13 mouse cellular contexts compared by ENCODE assay signal in the genomic region with DNA sequence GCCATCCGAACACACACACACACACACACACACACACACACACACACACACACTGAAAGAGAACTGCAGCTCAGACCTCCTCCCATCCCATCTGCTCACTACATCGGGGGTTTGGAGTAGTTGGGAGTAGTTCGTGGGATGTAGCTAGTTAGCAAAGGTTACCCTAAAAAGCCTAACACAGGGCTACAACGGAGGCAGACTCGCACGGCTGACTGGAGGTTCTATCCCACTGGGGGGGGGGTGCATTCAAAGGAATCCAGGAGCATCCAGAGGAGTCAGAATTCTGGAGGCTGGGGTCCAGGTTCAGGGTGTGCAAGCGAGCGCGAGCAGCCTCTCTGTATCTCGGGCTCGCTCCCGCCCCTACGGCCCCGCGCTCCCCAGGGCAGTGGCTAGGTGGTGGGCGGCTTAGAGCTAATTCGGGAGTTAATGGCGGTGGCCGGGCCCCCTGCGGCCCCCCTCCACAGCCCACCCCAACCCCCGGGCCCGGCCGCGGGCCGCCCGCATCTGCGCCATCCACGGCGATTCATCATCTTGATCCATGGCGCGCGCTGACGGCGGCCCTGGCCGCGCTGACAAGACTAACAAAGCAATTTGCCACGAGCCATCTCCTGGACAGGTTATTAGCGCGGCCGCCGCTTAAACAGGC. TPM values are rescaled to one million over a fixed set of nuclear protein-coding genes. Genes with fewer than 3 reads are reported as not detected.
A peak's percentile ranks its signal among the peaks of the same experiment; 100 is the strongest.
DNase-seq lines count a peak whose midpoint lies in the region; ATAC-seq lines count a peak whose summit lies in the region.
"Had no signal": no experiment of that assay in that cellular context is flagged by ENCODE, and none has a peak within 500 bp of the region (broad histone marks: within the 10 kb centered on the region; RNA-seq: fewer than 3 reads in every experiment).

No protein-coding gene starts in this region.

- peaks cover 20% of the 10 kb centered on the region for H3K4me1 ChIP-seq in kidney, embryonic 15.5 days
- 0 out of 2 replicates have a peak, but pooled peaks cover 3% of the 10 kb centered on the region for H3K4me1 ChIP-seq in embryonic facial prominence, embryonic 14.5 days (ENCODE audit: control insufficient read depth, insufficient read depth, low read length)
- peaks cover 12% of the 10 kb centered on the region for H3K4me1 ChIP-seq in hindbrain, embryonic 16.5 days (ENCODE audit: control insufficient read depth, insufficient read depth, low read depth, low read length)
- H3K4me1 ChIP-seq in neural tube, embryonic 12.5 days, result peaks cover 23% of the 10 kb centered on the region
- H3K4me1 ChIP-seq: liver, embryonic 15.5 days had no signal

- H3K4me3 ChIP-seq in kidney, embryonic 15.5 days (replicated peaks), result peak overlapping the region; percentile 7; the same call in 1 of the 2 replicates
- peak overlapping the region; percentile 23 for H3K4me3 ChIP-seq in embryonic facial prominence, embryonic 14.5 days (ENCODE audit: low read depth, low read length)
- H3K4me3 ChIP-seq in hindbrain, embryonic 16.5 days (ENCODE audit: low read length), result peak overlapping the region; percentile 35
- H3K4me3 ChIP-seq in neural tube, embryonic 12.5 days, result peak overlapping the region; percentile 15; the same call in 1 of the 2 replicates
- H3K4me3 ChIP-seq: liver, embryonic 15.5 days had no signal

- no peak overlapping the region for H3K9ac ChIP-seq in kidney, embryonic 15.5 days
- H3K9ac ChIP-seq in embryonic facial prominence, embryonic 14.5 days (ENCODE audit: low read depth, low read length), result no peak overlapping the region
- peak overlapping the region; percentile 43 for H3K9ac ChIP-seq in hindbrain, embryonic 16.5 days (ENCODE audit: low read depth, low read length)
- H3K9ac ChIP-seq in neural tube, embryonic 12.5 days, result 0 out of 2 replicates have a peak overlapping the region, but pooled peaks have one; percentile 40
- H3K9ac ChIP-seq: liver, embryonic 15.5 days had no signal

- H3K4me2 ChIP-seq in kidney, embryonic 15.5 days, result peak overlapping the region; percentile 30; the same call in 1 of the 2 replicates
- peak overlapping the region; percentile 46 for H3K4me2 ChIP-seq in embryonic facial prominence, embryonic 14.5 days (ENCODE audit: low read depth, low read length)
- peak overlapping the region; percentile 61 for H3K4me2 ChIP-seq in hindbrain, embryonic 16.5 days (ENCODE audit: low read length)
- peak overlapping the region; percentile 55 for H3K4me2 ChIP-seq in neural tube, embryonic 12.5 days (replicated peaks)
- H3K4me2 ChIP-seq: liver, embryonic 15.5 days had no signal

- H3K27me3 ChIP-seq in kidney, embryonic 15.5 days, result peaks cover 100% of the 10 kb centered on the region
- peaks cover 92% of the 10 kb centered on the region for H3K27me3 ChIP-seq in embryonic facial prominence, embryonic 14.5 days (replicated peaks; ENCODE audit: control insufficient read depth, insufficient read depth, low read length)
- H3K27me3 ChIP-seq in hindbrain, embryonic 16.5 days (replicated peaks; ENCODE audit: control insufficient read depth, insufficient read depth, low read length), result peaks cover 71% of the 10 kb centered on the region
- peaks cover 100% of the 10 kb centered on the region for H3K27me3 ChIP-seq in neural tube, embryonic 12.5 days (replicated peaks)

- under 1% methylated on average over 41 of the region's 41 CpGs for WGBS in kidney, embryonic 15.5 days
- WGBS in embryonic facial prominence, embryonic 14.5 days, result 2% methylated on average over 12 of the region's 41 CpGs
- 0% methylated on average over 39 of the region's 41 CpGs for WGBS in hindbrain, embryonic 16.5 days
- WGBS in neural tube, embryonic 12.5 days, result 1% methylated on average over 41 of the region's 41 CpGs

- no peak for DNase-seq in kidney, postnatal 10 days
- DNase-seq in embryonic facial prominence, embryonic 14.5 days (ENCODE audit: low spot score), result no peak
- DNase-seq in natural killer cell, adult 2 months (ENCODE audit: low spot score in 2 of 2), result no peak
- DNase-seq in frontal cortex, adult 2 months (ENCODE audit: extremely low spot score in 1 of 2, low spot score in 1 of 2), result no peak
- DNase-seq: cerebellum, adult 11 months; thymus, postnatal 36 days had no signal

- no peak for ATAC-seq in kidney, embryonic 15.5 days (replicated peaks; ENCODE audit: low FRiP score)
- ATAC-seq in embryonic facial prominence, embryonic 14.5 days (ENCODE audit: low read depth), result no peak
- peak; percentile 32; the same call in 1 of the 2 replicates for ATAC-seq in hindbrain, embryonic 16.5 days
- ATAC-seq in neural tube, embryonic 12.5 days (ENCODE audit: low FRiP score, low read depth), result peak; percentile 54
- ATAC-seq in megakaryocyte progenitor cell, adult 5-6 weeks (replicated peaks; ENCODE audit: poor library complexity), result no peak

- no peaks in the 10 kb centered on the region for H3K9me3 ChIP-seq in kidney, embryonic 15.5 days (replicated peaks)
- no peaks in the 10 kb centered on the region for H3K9me3 ChIP-seq in embryonic facial prominence, embryonic 14.5 days (ENCODE audit: control insufficient read depth, low read length)
- H3K9me3 ChIP-seq in hindbrain, embryonic 16.5 days (ENCODE audit: control insufficient read depth, low read length), result no peaks in the 10 kb centered on the region
- H3K9me3 ChIP-seq in neural tube, embryonic 12.5 days, result no peaks in the 10 kb centered on the region
- H3K9me3 ChIP-seq: liver, embryonic 15.5 days had no signal

- no peaks in the 10 kb centered on the region for H3K36me3 ChIP-seq in kidney, embryonic 15.5 days
- no peaks in the 10 kb centered on the region for H3K36me3 ChIP-seq in embryonic facial prominence, embryonic 14.5 days (ENCODE audit: control insufficient read depth, insufficient read depth, low read length)
- no peaks in the 10 kb centered on the region for H3K36me3 ChIP-seq in hindbrain, embryonic 16.5 days (ENCODE audit: control insufficient read depth, insufficient read depth, low read length)
- no peaks in the 10 kb centered on the region for H3K36me3 ChIP-seq in neural tube, embryonic 12.5 days
- H3K36me3 ChIP-seq: liver, embryonic 15.5 days had no signal

- no peak overlapping the region for H3K27ac ChIP-seq in kidney, embryonic 15.5 days
- no peak overlapping the region for H3K27ac ChIP-seq in embryonic facial prominence, embryonic 14.5 days (replicated peaks; ENCODE audit: low read depth, low read length)
- no peak overlapping the region for H3K27ac ChIP-seq in hindbrain, embryonic 16.5 days (ENCODE audit: low read depth, low read length)
- H3K27ac ChIP-seq in neural tube, embryonic 12.5 days, result no peak overlapping the region
- H3K27ac ChIP-seq: liver, embryonic 15.5 days had no signal

RNA-seq across cellular contexts. Expression of a gene that starts 4.1 kb away (rescaled TPM):
- not detected in 2 replicates for polyA plus RNA-seq in kidney, embryonic 15.5 days (2015; fragmentation: Nextera tagmentation; extraction: Ambion mirVana)
- polyA plus RNA-seq in embryonic facial prominence, embryonic 14.5 days (2014; fragmentation: Nextera tagmentation; extraction: Ambion mirVana), result 0.26 and 0.58 TPM in 2 replicates
- polyA plus RNA-seq in hindbrain, embryonic 16.5 days (2015; fragmentation: Nextera tagmentation; extraction: Ambion mirVana), result 5.8 and 6.8 TPM in 2 replicates
- polyA plus RNA-seq in neural tube, embryonic 12.5 days (2016; fragmentation: Nextera tagmentation; extraction: Ambion mirVana), result 1.6 and 2.4 TPM in 2 replicates
- not detected in 2 replicates for total RNA-seq in megakaryocyte progenitor cell, adult 5-6 weeks (2015)
- total RNA-seq in megakaryocyte progenitor cell, adult 5-6 weeks (2017), result not detected in 2 replicates
- polyA plus RNA-seq in frontal cortex, adult 2 months (2012; rRNA removed), result 0.06 and 0.12 TPM in 2 replicates
- total RNA-seq: layer of hippocampus, adult 18-20 months had no signal
- polyA plus RNA-seq: heart, embryonic 16.5 days; liver, embryonic 15.5 days had no signal

RNA-seq across cellular contexts. Expression of a gene that starts 53.3 kb away (rescaled TPM):
- not detected in 2 replicates for polyA plus RNA-seq in kidney, embryonic 15.5 days (2015; fragmentation: Nextera tagmentation; extraction: Ambion mirVana)
- polyA plus RNA-seq in embryonic facial prominence, embryonic 14.5 days (2014; fragmentation: Nextera tagmentation; extraction: Ambion mirVana), result 0.10 and 0.29 TPM in 2 replicates
- polyA plus RNA-seq in hindbrain, embryonic 16.5 days (2015; fragmentation: Nextera tagmentation; extraction: Ambion mirVana), result 0.41 and 0.44 TPM in 2 replicates
- polyA plus RNA-seq in neural tube, embryonic 12.5 days (2016; fragmentation: Nextera tagmentation; extraction: Ambion mirVana), result not detected in 2 replicates
- not detected in 2 replicates for total RNA-seq in megakaryocyte progenitor cell, adult 5-6 weeks (2015)
- not detected in 2 replicates for total RNA-seq in megakaryocyte progenitor cell, adult 5-6 weeks (2017)
- polyA plus RNA-seq in frontal cortex, adult 2 months (2012; rRNA removed), result 0.08 and 0.16 TPM in 2 replicates
- polyA plus RNA-seq: heart, embryonic 16.5 days; liver, embryonic 15.5 days had no signal

RNA-seq across cellular contexts. Expression of a gene that starts 59.6 kb away (rescaled TPM):
- 0.08 TPM in 1 of 2 replicates, not detected in the other for polyA plus RNA-seq in kidney, embryonic 15.5 days (2015; fragmentation: Nextera tagmentation; extraction: Ambion mirVana)
- polyA plus RNA-seq in embryonic facial prominence, embryonic 14.5 days (2014; fragmentation: Nextera tagmentation; extraction: Ambion mirVana), result 0.31 TPM in 1 of 2 replicates, not detected in the other
- polyA plus RNA-seq in hindbrain, embryonic 16.5 days (2015; fragmentation: Nextera tagmentation; extraction: Ambion mirVana), result 0.45 TPM in 1 of 2 replicates, not detected in the other
- not detected in 2 replicates for polyA plus RNA-seq in neural tube, embryonic 12.5 days (2016; fragmentation: Nextera tagmentation; extraction: Ambion mirVana)
- 0.12 TPM in 1 of 2 replicates, not detected in the other for total RNA-seq in megakaryocyte progenitor cell, adult 5-6 weeks (2015)
- 0.24 TPM in 1 of 2 replicates, not detected in the other for total RNA-seq in megakaryocyte progenitor cell, adult 5-6 weeks (2017)
- 0.16 and 0.32 TPM in 2 replicates for polyA plus RNA-seq in frontal cortex, adult 2 months (2012; rRNA removed)
- polyA plus RNA-seq: heart, embryonic 16.5 days; liver, embryonic 15.5 days had no signal

Comparison
In these comparisons a context has a peak if more than half of its experiments do, and no peak if none do; other contexts are left out.
1. ATAC-seq: peak in hindbrain, embryonic 16.5 days (single experiment) and neural tube, embryonic 12.5 days (single experiment); none in kidney, embryonic 15.5 days (single experiment), embryonic facial prominence, embryonic 14.5 days (single experiment) and megakaryocyte progenitor cell, adult 5-6 weeks (single experiment).
2. H3K9ac ChIP-seq: peak in hindbrain, embryonic 16.5 days (single experiment) and neural tube, embryonic 12.5 days (single experiment); none in kidney, embryonic 15.5 days (single experiment) and embryonic facial prominence, embryonic 14.5 days (single experiment).
3. Peak in every context shown above with its lines, with median percentiles within 50 percentile points of each other: H3K4me2 ChIP-seq and H3K4me3 ChIP-seq.